Mouse (Mus musculus) megakaryocyte progenitor cell, adult 5-6 weeks (primary cell): ENCODE measurements around the gene Six3. TPM values are rescaled to one million over a fixed set of nuclear protein-coding genes. Genes with fewer than 3 reads are reported as not detected.

Experiments used
- ATAC-seq: replicated peaks from 2 replicates; pipeline ENCODE4 v1.8.0; 2016; ENCODE audit warnings: mild to moderate bottlenecking, moderate TSS enrichment, inconsistent platforms; ENCODE audit not compliant: poor library complexity
- total RNA-seq, 2 experiments: library from RNA; stranded (forward) in 1 of 2; stranded (reverse) in 1 of 2; fragments of 157-497, 149-512 nt in 1 of 2; fragments of 200-1000 nt in 1 of 2; gene quantifications; 2 replicates each; pipeline versions ENCODE4 v1.2.3 to v1.2.4; 2015 to 2017

The Six3 gene
- total RNA-seq (2015): not detected in 2 replicates
- not detected in 2 replicates for total RNA-seq (2017)

GRCm38 (mm10) chr17:85613266-85613860 lies at the start of gene Six3:
TSS of gene Six3 (plus strand) at chr17:85613608.
- no peak for ATAC-seq

- ATAC-seq: no peak
Measured at GRCm38 (mm10) chr17:85564107-85564506, 49.3 kb upstream of the Six3 start.

- peak; percentile 61 for ATAC-seq
Measured at GRCm38 (mm10) chr17:85574023-85574422, 39.4 kb upstream of the Six3 start.

GRCm38 (mm10) chr17:85578290-85578689 lies 35.1 kb upstream of the Six3 start:
- no peak for ATAC-seq

- no peak for ATAC-seq
Measured at GRCm38 (mm10) chr17:85579350-85579749, 34.1 kb upstream of the Six3 start.

GRCm38 (mm10) chr17:85580221-85580620 lies 33.2 kb upstream of the Six3 start:
- ATAC-seq: no peak

GRCm38 (mm10) chr17:85584170-85584569 lies 29.2 kb upstream of the Six3 start:
- no peak for ATAC-seq

GRCm38 (mm10) chr17:85584573-85584972 lies 28.8 kb upstream of the Six3 start:
- ATAC-seq: no peak

GRCm38 (mm10) chr17:85585779-85586178 lies 27.6 kb upstream of the Six3 start:
- ATAC-seq: 0 out of 2 replicates have a peak, but pooled peaks have one; percentile 29

GRCm38 (mm10) chr17:85591976-85592375 lies 21.4 kb upstream of the Six3 start:
- ATAC-seq: no peak

GRCm38 (mm10) chr17:85595853-85596252 lies 17.6 kb upstream of the Six3 start:
- ATAC-seq: no peak

- ATAC-seq: no peak
Measured at GRCm38 (mm10) chr17:85596341-85596890, 17.0 kb upstream of the Six3 start.

GRCm38 (mm10) chr17:85599520-85599919 lies 13.9 kb upstream of the Six3 start:
- ATAC-seq: no peak

- no peak for ATAC-seq
Measured at GRCm38 (mm10) chr17:85606463-85606862, 6.9 kb upstream of the Six3 start.

- ATAC-seq: no peak
Measured at GRCm38 (mm10) chr17:85607556-85608365, 5.6 kb upstream of the Six3 start.

GRCm38 (mm10) chr17:85608366-85609093 lies 4.9 kb upstream of the Six3 start:
- no peak for ATAC-seq

GRCm38 (mm10) chr17:85609094-85609425 lies 4.3 kb upstream of the Six3 start:
- no peak for ATAC-seq

- ATAC-seq: no peak
Measured at GRCm38 (mm10) chr17:85609621-85610392, 3.6 kb upstream of the Six3 start.

- no peak; the same call in 1 of the 2 replicates for ATAC-seq
Measured at GRCm38 (mm10) chr17:85610393-85611115, 2.9 kb upstream of the Six3 start.
